Mouse (Mus musculus): ENCODE measurements around the gene Gfod1. TPM values are rescaled to one million over a fixed set of nuclear protein-coding genes. Genes with fewer than 3 reads are reported as not detected.

Gfod1 gene
- polyA plus RNA-seq, 1 experiment, result 4.2 TPM

- TF ChIP-seq CTCF (IDR thresholded peaks at IDR 0.05; ENCODE audit: borderline replicate concordance, insufficient read depth, low read length) (no peak), POLR2A (IDR thresholded peaks at IDR 0.05; ENCODE audit: low read depth, low read length) (no peak)
- H3K4me1 ChIP-seq (ENCODE audit: control insufficient read depth, insufficient read depth, low read length), result peaks cover 23% of the 10 kb centered on the region
- H3K27ac ChIP-seq (ENCODE audit: insufficient read depth, low read length), result no peak overlapping the region
Observed at GRCm38 (mm10) chr13:43229767-43230166, 74.2 kb downstream of the Gfod1 start.

GRCm38 (mm10) chr13:43228141-43228540 lies 75.8 kb downstream of the Gfod1 start:
- Histone ChIP-seq H3K4me1 (ENCODE audit: control insufficient read depth, insufficient read depth, low read length) (peaks cover 18% of the 10 kb centered on the region), H3K4me3 (ENCODE audit: insufficient read depth, low read length) (no peak overlapping the region), H3K27ac (ENCODE audit: insufficient read depth, low read length) (peak overlapping the region; percentile 53)
- TF ChIP-seq POLR2A (IDR thresholded peaks at IDR 0.05; ENCODE audit: low read depth, low read length) (no peak), CTCF (IDR thresholded peaks at IDR 0.05; ENCODE audit: borderline replicate concordance, insufficient read depth, low read length) (no peak)

More at GRCm38 (mm10) chr13:43229767-43230166, 74.2 kb downstream of the Gfod1 start:
- no peak overlapping the region for H3K4me3 ChIP-seq (ENCODE audit: insufficient read depth, low read length)

GRCm38 (mm10) chr13:43226041-43226440 lies 77.9 kb downstream of the Gfod1 start:
- H3K4me3 ChIP-seq (ENCODE audit: insufficient read depth, low read length), result no peak overlapping the region
- H3K27ac ChIP-seq (ENCODE audit: insufficient read depth, low read length), result peak overlapping the region; percentile 30
- no peak for TF ChIP-seq CTCF (IDR thresholded peaks at IDR 0.05; ENCODE audit: borderline replicate concordance, insufficient read depth, low read length)
- no peak for TF ChIP-seq POLR2A (IDR thresholded peaks at IDR 0.05; ENCODE audit: low read depth, low read length)
- peaks cover 11% of the 10 kb centered on the region for H3K4me1 ChIP-seq (ENCODE audit: control insufficient read depth, insufficient read depth, low read length)

- Histone ChIP-seq H3K4me3 (ENCODE audit: insufficient read depth, low read length) (no peak overlapping the region), H3K27ac (ENCODE audit: insufficient read depth, low read length) (no peak overlapping the region), H3K4me1 (ENCODE audit: control insufficient read depth, insufficient read depth, low read length) (peaks cover 7% of the 10 kb centered on the region; the same call in 1 of the 2 replicates)
- TF ChIP-seq POLR2A (IDR thresholded peaks at IDR 0.05; ENCODE audit: low read depth, low read length), result no peak
- no peak for TF ChIP-seq CTCF (IDR thresholded peaks at IDR 0.05; ENCODE audit: borderline replicate concordance, insufficient read depth, low read length)
Observed at GRCm38 (mm10) chr13:43225161-43225560, 78.8 kb downstream of the Gfod1 start.

- H3K4me3 ChIP-seq (ENCODE audit: insufficient read depth, low read length), result no peak overlapping the region
- no peak for TF ChIP-seq CTCF (IDR thresholded peaks at IDR 0.05; ENCODE audit: borderline replicate concordance, insufficient read depth, low read length)
- 0 out of 2 replicates have a peak, but pooled peaks have one; percentile 28 for TF ChIP-seq POLR2A (IDR thresholded peaks at IDR 0.05; ENCODE audit: low read depth, low read length)
- H3K4me1 ChIP-seq (ENCODE audit: control insufficient read depth, insufficient read depth, low read length), result peaks cover 9% of the 10 kb centered on the region; the same call in 1 of the 2 replicates
- no peak overlapping the region for H3K27ac ChIP-seq (ENCODE audit: insufficient read depth, low read length)
Observed at GRCm38 (mm10) chr13:43222084-43222483, 81.9 kb downstream of the Gfod1 start.

- Histone ChIP-seq H3K27ac (ENCODE audit: insufficient read depth, low read length) (no peak overlapping the region), H3K4me3 (ENCODE audit: insufficient read depth, low read length) (no peak overlapping the region), H3K4me1 (ENCODE audit: control insufficient read depth, insufficient read depth, low read length) (peaks cover 7% of the 10 kb centered on the region; the same call in 1 of the 2 replicates)
- TF ChIP-seq CTCF (IDR thresholded peaks at IDR 0.05; ENCODE audit: borderline replicate concordance, insufficient read depth, low read length), result no peak
- TF ChIP-seq POLR2A (IDR thresholded peaks at IDR 0.05; ENCODE audit: low read depth, low read length), result no peak
Observed at GRCm38 (mm10) chr13:43221290-43221689, 82.7 kb downstream of the Gfod1 start.

GRCm38 (mm10) chr13:43220635-43221034 lies 83.3 kb downstream of the Gfod1 start:
- TF ChIP-seq POLR2A (IDR thresholded peaks at IDR 0.05; ENCODE audit: low read depth, low read length), result no peak
- no peak for TF ChIP-seq CTCF (IDR thresholded peaks at IDR 0.05; ENCODE audit: borderline replicate concordance, insufficient read depth, low read length)
- H3K4me3 ChIP-seq (ENCODE audit: insufficient read depth, low read length), result no peak overlapping the region
- H3K27ac ChIP-seq (ENCODE audit: insufficient read depth, low read length), result no peak overlapping the region
- H3K4me1 ChIP-seq (ENCODE audit: control insufficient read depth, insufficient read depth, low read length), result peaks cover 3% of the 10 kb centered on the region; the same call in 1 of the 2 replicates

GRCm38 (mm10) chr13:43218764-43219163 lies 85.2 kb downstream of the Gfod1 start:
- H3K4me3 ChIP-seq (ENCODE audit: insufficient read depth, low read length), result no peak overlapping the region
- peaks cover 3% of the 10 kb centered on the region; the same call in 1 of the 2 replicates for H3K4me1 ChIP-seq (ENCODE audit: control insufficient read depth, insufficient read depth, low read length)
- no peak overlapping the region for H3K27ac ChIP-seq (ENCODE audit: insufficient read depth, low read length)
- TF ChIP-seq CTCF (IDR thresholded peaks at IDR 0.05; ENCODE audit: borderline replicate concordance, insufficient read depth, low read length) (no peak), POLR2A (IDR thresholded peaks at IDR 0.05; ENCODE audit: low read depth, low read length) (no peak)

- Histone ChIP-seq H3K27ac (ENCODE audit: insufficient read depth, low read length) (no peak overlapping the region), H3K4me1 (ENCODE audit: control insufficient read depth, insufficient read depth, low read length) (peaks cover 3% of the 10 kb centered on the region; the same call in 1 of the 2 replicates)
- TF ChIP-seq CTCF (IDR thresholded peaks at IDR 0.05; ENCODE audit: borderline replicate concordance, insufficient read depth, low read length), result no peak
- TF ChIP-seq POLR2A (IDR thresholded peaks at IDR 0.05; ENCODE audit: low read depth, low read length), result no peak
Observed at GRCm38 (mm10) chr13:43218284-43218683, 85.7 kb downstream of the Gfod1 start.

GRCm38 (mm10) chr13:43217686-43218085 lies 86.3 kb downstream of the Gfod1 start:
- H3K27ac ChIP-seq (ENCODE audit: insufficient read depth, low read length), result no peak overlapping the region

More at GRCm38 (mm10) chr13:43218284-43218683, 85.7 kb downstream of the Gfod1 start:
- no peak overlapping the region for H3K4me3 ChIP-seq (ENCODE audit: insufficient read depth, low read length)

More at GRCm38 (mm10) chr13:43217686-43218085, 86.3 kb downstream of the Gfod1 start:
- Histone ChIP-seq H3K4me3 (ENCODE audit: insufficient read depth, low read length) (no peak overlapping the region), H3K4me1 (ENCODE audit: control insufficient read depth, insufficient read depth, low read length) (0 out of 2 replicates have a peak, but pooled peaks cover 3% of the 10 kb centered on the region)
- TF ChIP-seq CTCF (IDR thresholded peaks at IDR 0.05; ENCODE audit: borderline replicate concordance, insufficient read depth, low read length), result no peak
- no peak for TF ChIP-seq POLR2A (IDR thresholded peaks at IDR 0.05; ENCODE audit: low read depth, low read length)

Data from embryonic fibroblast, embryonic 13.5 days (primary cell).